Mouse (Mus musculus) thymus, adult 2 months (tissue): ENCODE measurements around the gene Tssk2. TPM values are rescaled to one million over a fixed set of nuclear protein-coding genes. Genes with fewer than 3 reads are reported as not detected.

Experiments
- DNase-seq: peaks from one replicate; pipeline ENCODE4 v3.0.0; 2021
- H3K27ac ChIP-seq: fragments of 200-500 bp; 2 replicates; pipeline ENCODE4 v1.5.1; 2012; ENCODE audit warnings: low read length, control low read depth; ENCODE audit not compliant: control insufficient read depth, insufficient read depth
- H3K27me3 ChIP-seq: fragments of 200-500 bp; 2 replicates; pipeline ENCODE4 v1.6.1; 2012; ENCODE audit warnings: mild to moderate bottlenecking, low read length, moderate library complexity, mixed read lengths; ENCODE audit not compliant: control insufficient read depth, insufficient read depth
- H3K36me3 ChIP-seq: fragments of 200-500 bp; 2 replicates; pipeline ENCODE4 v1.6.1; 2012; ENCODE audit warnings: mild to moderate bottlenecking, low read length, moderate library complexity; ENCODE audit not compliant: control insufficient read depth, insufficient read depth
- H3K4me1 ChIP-seq: fragments of 200-500 bp; replicated peaks from 2 replicates; pipeline ENCODE4 v1.6.1; 2012; ENCODE audit warnings: low read length; ENCODE audit not compliant: control insufficient read depth, insufficient read depth
- H3K4me3 ChIP-seq: fragments of 200-500 bp; 2 replicates; pipeline ENCODE4 v1.5.1; 2012; ENCODE audit warnings: mild to moderate bottlenecking, low read length, control low read depth, moderate library complexity; ENCODE audit not compliant: control insufficient read depth, insufficient read depth
- CTCF ChIP-seq: fragments of 200-500 bp; IDR thresholded peaks from 2 replicates; pipeline ENCODE4 v1.5.1; 2012; ENCODE audit warnings: mild to moderate bottlenecking, control low read depth, low read length, moderate library complexity, borderline replicate concordance; ENCODE audit not compliant: control insufficient read depth, poor library complexity, insufficient read depth; ENCODE audit errors: extremely low read depth
- POLR2A ChIP-seq: fragments of 200-500 bp; IDR thresholded peaks from 2 replicates; pipeline ENCODE4 v1.6.1; 2012; ENCODE audit warnings: mild to moderate bottlenecking, low read length, control low read depth, moderate library complexity; ENCODE audit not compliant: control insufficient read depth, poor library complexity, insufficient read depth; ENCODE audit errors: extremely low read depth
- WGBS: fragments of 180-500 bp; shearing (Covaris S2); methylation state at CpG from one replicate; pipeline ENCODE4 v1.1.7; 2018; 5-methylcytosine and 5-hydroxymethylcytosine counted together
- polyA plus RNA-seq: library from polyadenylated mRNA; depleted of rRNA; stranded (reverse); fragments of >200 nt; gene quantifications from 2 replicates; pipeline ENCODE4 v1.2.3, GENCODE M21; 2012; rRNA removed

Tssk2 gene
- 0.35 TPM in 1 of 2 replicates, not detected in the other for polyA plus RNA-seq

DNA sequence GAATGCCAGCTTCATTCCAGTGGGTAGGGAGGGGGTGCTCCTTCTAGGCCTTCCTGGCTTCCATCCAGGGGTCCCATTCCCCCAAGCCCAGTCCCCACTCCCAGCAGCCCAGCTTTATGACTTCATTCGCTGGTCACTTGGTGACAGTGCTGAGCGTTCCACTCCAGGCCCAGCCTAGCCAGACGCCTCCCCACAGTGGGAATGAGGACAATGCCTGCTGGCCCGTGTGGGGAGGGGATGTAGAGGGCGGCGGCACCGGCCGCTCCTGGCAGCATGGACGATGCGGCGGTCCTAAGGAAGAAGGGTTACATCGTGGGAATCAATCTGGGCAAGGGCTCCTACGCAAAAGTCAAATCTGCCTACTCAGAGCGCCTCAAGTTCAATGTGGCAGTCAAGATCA is at the start of gene Tssk2, which contains the start of gene Dgcr2:
Gene Tssk2, plus strand, starts transcription at position 176 of the 400 bp plus-strand sequence.
Gene Dgcr2, minus strand, starts transcription at position 101 of the 400 bp plus-strand sequence.
- Histone ChIP-seq H3K27me3 (no peaks in the 10 kb centered on the region), H3K27ac (no peak within 1 kb of the TSS), H3K4me3 (no peak within 1 kb of the TSS), H3K4me1 (no peaks in the 10 kb centered on the region), H3K36me3 (peaks cover 26% of the 10 kb centered on the region)
- TF ChIP-seq POLR2A = no peak
- TF ChIP-seq CTCF = no peak
- DNase-seq = no peak
- WGBS = 95% methylated on average over 14 of the region's 14 CpGs

DNA sequence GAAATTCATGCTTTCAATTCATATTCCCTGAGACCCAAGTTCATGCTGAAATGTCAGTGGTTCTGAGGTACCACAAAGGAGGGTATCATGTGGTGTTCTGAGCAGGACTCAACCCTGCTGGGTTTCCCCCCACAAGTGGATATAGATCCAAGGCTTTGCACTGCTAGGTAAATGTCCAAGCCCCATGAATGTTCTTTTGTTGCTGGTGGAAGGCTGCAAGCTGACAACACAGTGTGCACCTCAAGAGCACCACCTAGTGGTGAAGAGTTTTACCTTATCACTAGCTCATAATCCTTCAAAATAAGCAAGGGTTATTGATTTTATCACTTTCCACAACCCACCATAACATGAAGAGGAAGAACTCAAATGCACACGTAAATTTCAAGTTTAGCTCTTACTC is 49.5 kb upstream of the Tssk2 start:
- DNase-seq = peak; percentile 30
- Histone ChIP-seq H3K27me3 (no peaks in the 10 kb centered on the region), H3K36me3 (peaks cover 64% of the 10 kb centered on the region), H3K27ac (no peak overlapping the region), H3K4me3 (no peak overlapping the region), H3K4me1 (no peaks in the 10 kb centered on the region)
- TF ChIP-seq POLR2A (no peak), CTCF (no peak)
- 33% methylated on average over 1 of the region's 1 CpGs for WGBS

DNA sequence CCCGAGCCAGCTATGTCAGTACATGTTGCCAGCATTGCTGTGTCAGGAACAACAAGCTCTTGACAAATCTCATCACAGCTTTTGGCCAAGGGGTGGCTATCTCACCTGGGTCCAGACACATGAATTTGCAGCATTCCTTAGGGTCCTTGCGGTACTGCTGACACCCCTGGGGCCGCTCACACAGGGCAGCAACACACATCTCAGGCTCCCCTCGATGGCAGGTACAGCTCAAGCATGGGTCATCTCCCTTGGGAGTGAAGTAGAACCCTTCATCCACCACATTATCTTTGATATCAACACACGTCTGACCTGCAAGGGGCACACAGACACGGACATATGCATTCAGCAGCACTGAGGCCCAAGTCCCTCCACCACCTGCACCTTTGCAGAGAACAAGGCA is 49.0 kb upstream of the Tssk2 start:
- DNase-seq = no peak
- 92% methylated on average over 6 of the region's 6 CpGs for WGBS
- Histone ChIP-seq H3K27ac (no peak overlapping the region), H3K4me1 (no peaks in the 10 kb centered on the region), H3K36me3 (peaks cover 64% of the 10 kb centered on the region), H3K27me3 (no peaks in the 10 kb centered on the region), H3K4me3 (no peak overlapping the region)
- TF ChIP-seq CTCF = no peak
- no peak for TF ChIP-seq POLR2A

DNA sequence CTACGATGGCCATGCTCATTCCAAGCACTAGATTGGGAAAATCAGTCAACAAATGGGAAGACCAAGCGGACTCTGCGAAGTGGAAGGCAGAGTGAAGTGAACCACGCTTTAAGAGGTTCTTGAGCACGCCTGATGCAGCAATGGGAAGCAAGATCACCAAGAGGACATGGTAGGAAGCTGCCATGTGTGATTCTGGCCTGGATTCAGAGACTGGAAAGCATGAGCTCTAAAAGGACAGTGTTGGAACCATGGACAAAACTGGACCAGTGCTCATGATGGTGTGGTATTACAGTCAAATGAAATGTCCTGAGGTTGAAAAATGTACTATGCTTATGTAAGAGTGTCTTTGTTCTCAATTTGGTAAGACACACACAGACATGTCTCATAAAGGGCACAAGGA is 47.1 kb upstream of the Tssk2 start:
- peaks cover 76% of the 10 kb centered on the region for H3K36me3 ChIP-seq
- 96% methylated on average over 5 of the region's 5 CpGs for WGBS

DNA sequence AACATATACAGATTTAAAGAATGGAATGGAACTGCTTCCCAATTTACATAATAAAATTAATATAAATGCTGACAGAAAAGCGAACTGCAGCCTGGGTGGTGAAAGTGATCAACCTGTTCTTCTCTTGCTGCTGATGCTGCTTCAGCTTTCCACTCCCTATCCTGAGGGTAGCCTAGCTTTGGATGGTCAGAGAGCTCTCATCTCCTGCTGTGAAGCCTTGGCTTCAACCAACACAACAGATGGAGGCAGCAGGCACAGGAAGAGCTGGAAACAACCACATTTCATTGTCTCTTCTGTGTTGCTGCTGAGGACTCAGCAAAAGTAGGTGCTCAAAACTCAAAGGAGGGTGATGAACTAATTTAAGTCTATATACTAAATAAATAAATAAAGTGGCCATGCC is 46.6 kb upstream of the Tssk2 start:
- Histone ChIP-seq H3K4me1 (no peaks in the 10 kb centered on the region), H3K36me3 (peaks cover 76% of the 10 kb centered on the region), H3K27me3 (no peaks in the 10 kb centered on the region), H3K4me3 (no peak overlapping the region), H3K27ac (no peak overlapping the region)
- TF ChIP-seq CTCF (no peak), POLR2A (no peak)
- DNase-seq = no peak
- 98% methylated on average over 1 of the region's 1 CpGs for WGBS

More for the DNA sequence above, 47.1 kb upstream of the Tssk2 start:
- no peak for DNase-seq
- TF ChIP-seq POLR2A = no peak
- Histone ChIP-seq H3K4me1 (no peaks in the 10 kb centered on the region), H3K27me3 (no peaks in the 10 kb centered on the region), H3K4me3 (no peak overlapping the region), H3K27ac (no peak overlapping the region)

DNA sequence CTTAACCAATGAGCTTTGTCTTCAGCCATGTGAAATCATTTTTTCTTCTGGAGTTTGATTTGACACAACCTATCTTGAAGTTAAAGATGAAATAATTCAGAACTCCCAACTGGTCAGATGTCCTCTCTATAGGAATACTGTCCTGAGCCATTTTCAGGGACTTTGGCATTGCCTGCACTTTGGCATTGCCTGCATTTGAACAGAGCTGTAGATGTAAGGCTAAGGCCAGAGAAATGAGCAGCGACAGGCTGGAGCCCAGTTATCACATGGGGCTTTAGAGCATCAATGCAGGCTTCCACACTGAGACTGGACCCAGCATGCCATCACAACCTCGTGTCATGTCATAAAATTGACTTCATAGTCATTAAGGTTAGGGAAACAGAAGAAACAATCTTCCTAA is 45.2 kb upstream of the Tssk2 start:
- TF ChIP-seq CTCF (no peak), POLR2A (no peak)
- Histone ChIP-seq H3K4me1 (no peaks in the 10 kb centered on the region), H3K4me3 (no peak overlapping the region), H3K27ac (no peak overlapping the region), H3K36me3 (peaks cover 80% of the 10 kb centered on the region), H3K27me3 (no peaks in the 10 kb centered on the region)
- WGBS = 97% methylated on average over 2 of the region's 2 CpGs
- no peak for DNase-seq

DNA sequence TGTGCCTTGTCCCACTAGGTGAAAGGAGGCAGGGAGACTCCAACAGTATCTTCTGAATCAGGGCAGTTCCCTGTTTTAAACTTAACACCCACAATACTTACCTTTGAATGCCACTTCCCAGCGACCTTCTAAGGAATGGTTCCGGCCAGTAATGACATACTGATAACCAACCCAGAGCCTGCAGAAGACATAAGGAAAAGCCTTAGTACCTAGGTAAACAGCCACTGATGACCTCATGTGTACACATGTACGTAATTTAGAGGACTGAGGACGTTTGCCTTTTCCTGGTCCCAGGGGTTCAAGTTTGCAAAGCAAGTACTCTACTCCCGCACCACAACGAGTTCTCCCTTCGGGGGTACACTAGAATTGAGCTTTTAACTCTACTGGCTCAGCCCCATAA is 41.3 kb upstream of the Tssk2 start:
- no peak overlapping the region for H3K4me3 ChIP-seq
- H3K36me3 ChIP-seq = peaks cover 59% of the 10 kb centered on the region
- no peaks in the 10 kb centered on the region for H3K27me3 ChIP-seq
- WGBS = 96% methylated on average over 7 of the region's 7 CpGs
- no peak overlapping the region for H3K27ac ChIP-seq
- no peak for DNase-seq
- H3K4me1 ChIP-seq = no peaks in the 10 kb centered on the region
- no peak for TF ChIP-seq CTCF
- no peak for TF ChIP-seq POLR2A
